Mouse (Mus musculus): ENCODE data around the gene 2210010C04Rik. TPM values are rescaled to one million over a fixed set of nuclear protein-coding genes. Genes with fewer than 3 reads are reported as not detected.

2210010C04Rik gene
- polyA plus RNA-seq, 1 experiment from 2014 or later, result not detected

Other genes starting within 250 kb of the 2210010C04Rik start
- not detected in 2 replicates for gene Moxd2, start 148.0 kb downstream of the 2210010C04Rik start, polyA plus RNA-seq (2014; fragmentation: Nextera tagmentation; extraction: Ambion mirVana)
- not detected in 2 replicates for gene Prss58, start 135.1 kb downstream of the 2210010C04Rik start, polyA plus RNA-seq (2014; fragmentation: Nextera tagmentation; extraction: Ambion mirVana)
- not detected in 2 replicates for gene 1700074P13Rik, start 95.0 kb downstream of the 2210010C04Rik start, polyA plus RNA-seq (2014; fragmentation: Nextera tagmentation; extraction: Ambion mirVana)
- gene Gm4744, start 83.6 kb downstream of the 2210010C04Rik start, polyA plus RNA-seq (2014; fragmentation: Nextera tagmentation; extraction: Ambion mirVana), result not detected in 2 replicates
- gene 1810009J06Rik, start 70.8 kb downstream of the 2210010C04Rik start, polyA plus RNA-seq (2014; fragmentation: Nextera tagmentation; extraction: Ambion mirVana), result not detected in 2 replicates
- gene Gm2663, start 36.0 kb downstream of the 2210010C04Rik start, polyA plus RNA-seq (2014; fragmentation: Nextera tagmentation; extraction: Ambion mirVana), result not detected in 2 replicates